Mouse (Mus musculus) neural tube, embryonic 14.5 days (tissue): ENCODE measurements around the gene Elp1. TPM values are rescaled to one million over a fixed set of nuclear protein-coding genes. Genes with fewer than 3 reads are reported as not detected.

Source experiments
- ATAC-seq: fragments of 200-750 bp; cut with Nextera tagmentation; 2 replicates; pipeline ENCODE4 v1.8.0; 2017; ENCODE audit warnings: low read depth, mild to moderate bottlenecking, moderate TSS enrichment, moderate library complexity
- H3K27ac ChIP-seq: fragments of 300-500 bp; sonication (generic); 2 replicates; pipeline ENCODE4 v1.5.1; 2014; ENCODE audit warnings: low read depth, mild to moderate bottlenecking, control low read depth, low read length, moderate library complexity, mixed read lengths
- H3K27me3 ChIP-seq: fragments of 300-500 bp; sonication (generic); 2 replicates; pipeline ENCODE4 v1.6.1; 2014; ENCODE audit warnings: low read length; ENCODE audit not compliant: control insufficient read depth, insufficient read depth
- H3K36me3 ChIP-seq: fragments of 300-500 bp; sonication (generic); 2 replicates; pipeline ENCODE4 v1.6.1; 2014; ENCODE audit warnings: low read length, mixed read lengths; ENCODE audit not compliant: control insufficient read depth, insufficient read depth
- H3K4me1 ChIP-seq: fragments of 300-500 bp; sonication (generic); 2 replicates; pipeline ENCODE4 v1.6.1; 2014; ENCODE audit warnings: low read length; ENCODE audit not compliant: control insufficient read depth, insufficient read depth
- H3K4me2 ChIP-seq: fragments of 300-500 bp; sonication (generic); 2 replicates; pipeline ENCODE4 v1.6.1; 2014; ENCODE audit warnings: mild to moderate bottlenecking, low read depth, low read length, control low read depth
- H3K4me3 ChIP-seq: fragments of 300-500 bp; sonication (generic); 2 replicates; pipeline ENCODE4 v1.5.1; 2014; ENCODE audit warnings: low read depth, low read length, control low read depth, mixed read lengths
- H3K9ac ChIP-seq: fragments of 300-500 bp; sonication (generic); replicated peaks from 2 replicates; pipeline ENCODE4 v1.6.1; 2014; ENCODE audit warnings: low read depth, mild to moderate bottlenecking, control low read depth, low read length, mixed read lengths
- H3K9me3 ChIP-seq: fragments of 300-500 bp; sonication (generic); 2 replicates; pipeline ENCODE4 v1.6.1; 2016; ENCODE audit warnings: low read length; ENCODE audit not compliant: control insufficient read depth
- WGBS: fragments of 180-500 bp; shearing (Covaris S2); extraction: QIAGEN DNeasy Blood & Tissue Kit; methylation state at CpG from one replicate; pipeline ENCODE4 v1.1.7; 2014; 5-methylcytosine and 5-hydroxymethylcytosine counted together
- polyA plus RNA-seq: library from polyadenylated mRNA; unstranded; fragments of >200 nt; fragmentation: Nextera tagmentation; extraction: Ambion mirVana; gene quantifications from 2 replicates; pipeline ENCODE4 v1.2.1, GENCODE M21; 2014

Gene Elp1
- polyA plus RNA-seq, 1 experiment from 2014 or later, result 76.9 TPM

DNA sequence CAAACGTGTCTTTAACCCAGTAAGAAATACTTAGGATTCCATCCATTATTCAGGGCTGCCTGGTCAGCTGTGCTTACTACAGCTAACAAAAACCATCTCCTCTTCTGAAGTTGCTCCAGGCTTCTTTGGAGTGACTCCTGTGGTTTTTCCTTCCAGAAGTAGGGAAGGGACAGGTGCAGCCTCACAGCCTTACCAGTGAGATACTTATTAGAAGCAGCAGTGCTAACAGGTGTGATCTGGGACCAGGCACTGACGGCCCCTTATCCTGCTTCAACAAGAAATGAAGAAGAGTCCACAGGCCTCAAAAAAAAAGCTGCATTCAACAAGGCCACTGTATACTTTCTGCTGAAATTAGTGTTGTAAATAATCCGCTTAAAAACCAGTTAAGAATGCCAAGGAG, 9.5 kb upstream of the Elp1 start:
- Histone ChIP-seq H3K4me3 (no peak overlapping the region), H3K4me1 (no peaks in the 10 kb centered on the region), H3K27me3 (no peaks in the 10 kb centered on the region), H3K9me3 (no peaks in the 10 kb centered on the region), H3K27ac (no peak overlapping the region), H3K36me3 (peaks cover 12% of the 10 kb centered on the region), H3K4me2 (no peak overlapping the region), H3K9ac (no peak overlapping the region)
- WGBS, result 75% methylated on average over 3 of the region's 3 CpGs
- no peak for ATAC-seq

DNA sequence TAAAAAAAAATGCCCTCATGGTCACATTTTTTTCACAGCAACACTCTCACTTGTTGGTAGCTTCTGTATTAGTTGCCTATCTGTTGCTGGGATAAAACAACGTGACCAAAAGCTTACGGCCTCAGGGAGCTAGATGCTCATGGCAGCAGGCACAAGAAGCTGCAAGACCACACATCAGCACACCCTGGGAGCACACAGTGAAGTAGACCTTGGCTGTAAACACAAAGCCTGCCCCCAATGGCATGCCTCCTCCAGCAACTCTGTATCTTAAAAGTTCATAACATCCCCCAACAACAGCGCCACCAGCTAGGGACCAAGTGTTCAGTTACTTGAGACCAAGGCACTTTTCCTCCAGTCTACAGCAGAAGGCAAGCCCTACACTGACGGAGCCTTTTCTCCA, 6.9 kb upstream of the Elp1 start:
- Histone ChIP-seq H3K27me3 (no peaks in the 10 kb centered on the region), H3K4me1 (peaks cover under 1% of the 10 kb centered on the region; the same call in 1 of the 2 replicates), H3K27ac (no peak overlapping the region), H3K4me3 (no peak overlapping the region), H3K36me3 (peaks cover 20% of the 10 kb centered on the region), H3K4me2 (no peak overlapping the region), H3K9ac (no peak overlapping the region), H3K9me3 (no peaks in the 10 kb centered on the region)
- WGBS, result 74% methylated on average over 4 of the region's 4 CpGs
- ATAC-seq, result no peak

DNA sequence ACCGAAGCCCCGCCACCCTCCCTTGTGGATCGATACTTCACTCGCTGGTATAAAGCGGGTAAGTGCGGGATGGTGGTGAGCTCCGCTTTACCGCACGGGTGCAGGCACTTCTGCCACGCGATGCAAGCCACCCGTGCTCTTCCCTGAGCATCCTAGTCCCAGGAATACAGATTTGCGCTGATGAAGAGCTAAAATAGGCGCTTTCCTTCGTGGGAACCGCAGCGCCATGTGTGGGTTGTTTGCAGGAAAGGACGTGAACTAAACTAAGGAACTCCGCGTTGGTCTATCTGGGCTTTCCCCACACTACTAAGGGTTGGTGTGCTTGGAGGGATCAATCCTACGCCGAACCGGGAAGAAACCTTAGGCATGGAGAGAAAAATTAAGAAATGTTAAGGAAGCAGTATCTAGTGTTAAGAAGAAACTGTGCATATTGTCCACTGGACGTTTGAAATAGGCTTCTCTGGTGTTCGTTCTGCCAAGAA, 579 bp upstream of the Elp1 start:
- whole genome bisulfite sequencing, result 4% methylated on average over 25 of the region's 25 CpGs
- peak; percentile 38; the same call in 1 of the 2 replicates for ATAC-seq
- peaks cover 20% of the 10 kb centered on the region for H3K4me1 ChIP-seq
- peak overlapping the region; percentile 97 for H3K4me3 ChIP-seq
- peak overlapping the region; percentile 67 for H3K4me2 ChIP-seq
- peak overlapping the region; percentile 82 for H3K27ac ChIP-seq
- H3K9me3 ChIP-seq, result no peaks in the 10 kb centered on the region
- peak overlapping the region; percentile 84 for H3K9ac ChIP-seq
- no peaks in the 10 kb centered on the region for H3K27me3 ChIP-seq
- peaks cover 21% of the 10 kb centered on the region for H3K36me3 ChIP-seq

DNA sequence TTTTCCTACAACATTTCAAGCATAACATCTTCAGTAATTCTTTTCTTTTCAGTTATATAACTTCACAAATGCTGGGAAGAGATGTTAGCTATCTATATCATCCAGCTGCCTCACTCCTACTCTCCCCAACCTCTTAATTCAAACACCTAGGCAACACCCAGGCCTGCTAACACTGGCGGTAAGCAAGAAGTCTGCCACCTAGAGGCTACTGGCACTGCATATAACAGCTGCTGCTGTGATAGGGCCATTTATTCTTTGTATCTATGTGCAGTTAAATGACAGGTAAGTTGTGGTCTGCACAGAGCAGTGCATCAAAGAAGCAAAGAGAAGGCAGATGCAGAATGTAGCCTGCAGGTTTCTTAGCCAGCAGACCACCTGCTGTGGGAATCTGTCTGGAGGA, 10.8 kb downstream of the Elp1 start:
- no peaks in the 10 kb centered on the region for H3K9me3 ChIP-seq
- no peak overlapping the region for H3K9ac ChIP-seq
- H3K27ac ChIP-seq, result no peak overlapping the region
- no peaks in the 10 kb centered on the region for H3K4me1 ChIP-seq
- ATAC-seq, result peak; percentile 46; the same call in 1 of the 2 replicates
- peaks cover 81% of the 10 kb centered on the region for H3K36me3 ChIP-seq
- H3K4me2 ChIP-seq, result no peak overlapping the region
- WGBS, result 61% methylated on average over 1 of the region's 1 CpGs
- H3K27me3 ChIP-seq, result no peaks in the 10 kb centered on the region
- H3K4me3 ChIP-seq, result no peak overlapping the region

DNA sequence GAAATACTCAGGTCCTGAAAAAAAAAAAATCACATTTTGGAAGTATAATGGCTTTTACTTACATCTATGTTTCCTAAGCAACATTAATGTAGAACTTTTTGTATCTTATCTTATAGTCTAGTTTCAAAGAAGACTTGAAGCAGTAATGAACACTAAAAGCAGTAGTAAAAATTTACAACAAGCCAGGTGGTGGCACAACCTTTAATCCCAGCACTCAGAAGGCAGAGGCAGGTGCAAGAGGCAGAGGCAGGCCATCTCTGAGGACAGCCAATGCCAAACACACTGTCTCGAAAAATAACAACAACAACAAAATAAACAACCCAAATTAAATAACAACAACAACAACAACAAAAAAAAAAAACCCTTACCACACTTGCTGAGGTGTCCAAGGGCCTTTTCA, 31.1 kb downstream of the Elp1 start:
- Histone ChIP-seq H3K27ac (no peak overlapping the region), H3K9ac (no peak overlapping the region), H3K27me3 (no peaks in the 10 kb centered on the region), H3K36me3 (peaks cover 78% of the 10 kb centered on the region), H3K4me3 (no peak overlapping the region), H3K9me3 (no peaks in the 10 kb centered on the region), H3K4me2 (no peak overlapping the region), H3K4me1 (no peaks in the 10 kb centered on the region)
- no peak for ATAC-seq
- 87% methylated on average over 1 of the region's 1 CpGs for WGBS

DNA sequence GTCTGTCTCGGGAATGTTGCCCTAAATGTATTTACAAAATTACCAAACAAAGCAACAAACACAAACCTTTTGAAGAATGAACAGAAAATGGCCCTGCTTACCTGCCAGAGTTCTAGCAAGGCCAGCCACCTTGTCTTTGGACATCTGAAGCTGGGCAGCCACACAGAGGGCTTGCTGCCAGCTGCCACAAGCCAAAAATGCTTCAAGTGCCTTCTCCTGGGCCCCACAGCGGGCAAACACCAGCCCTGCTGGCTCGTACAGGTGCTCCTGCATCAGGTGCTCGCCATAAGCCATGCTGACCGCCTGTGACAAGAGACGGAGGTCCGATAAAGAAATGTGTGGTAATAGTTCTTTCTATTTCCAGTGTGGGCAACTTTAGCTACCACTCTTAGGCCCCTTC, 33.2 kb downstream of the Elp1 start:
- H3K27ac ChIP-seq, result no peak overlapping the region
- 96% methylated on average over 7 of the region's 7 CpGs for WGBS
- no peak overlapping the region for H3K9ac ChIP-seq
- H3K4me3 ChIP-seq, result no peak overlapping the region
- ATAC-seq, result no peak
- H3K9me3 ChIP-seq, result no peaks in the 10 kb centered on the region
- no peaks in the 10 kb centered on the region for H3K27me3 ChIP-seq
- H3K36me3 ChIP-seq, result peaks cover 79% of the 10 kb centered on the region
- H3K4me1 ChIP-seq, result no peaks in the 10 kb centered on the region
- no peak overlapping the region for H3K4me2 ChIP-seq

DNA sequence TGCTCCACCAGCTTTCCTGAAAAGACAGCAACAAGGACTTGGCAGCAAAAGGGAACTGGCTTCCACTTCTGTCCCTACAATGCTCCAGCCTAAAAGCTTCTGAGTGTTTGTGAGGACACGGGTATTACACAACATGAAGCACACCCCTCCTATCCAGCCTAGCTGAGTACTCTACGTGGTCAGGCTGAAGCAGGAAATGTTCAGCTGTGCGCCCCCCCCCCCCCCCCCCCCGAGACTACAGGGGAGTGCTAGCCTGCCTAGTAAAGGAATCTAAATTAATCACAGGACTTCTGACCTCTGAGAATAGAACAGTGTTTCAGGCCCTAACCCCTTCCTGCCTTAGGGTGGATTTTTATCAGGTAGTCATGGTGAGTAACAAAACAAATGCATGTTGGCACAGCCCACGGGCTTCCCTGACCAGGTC, 34.3 kb downstream of the Elp1 start:
- WGBS, result 81% methylated on average over 5 of the region's 5 CpGs
- Histone ChIP-seq H3K36me3 (peaks cover 74% of the 10 kb centered on the region), H3K27me3 (no peaks in the 10 kb centered on the region)

DNA sequence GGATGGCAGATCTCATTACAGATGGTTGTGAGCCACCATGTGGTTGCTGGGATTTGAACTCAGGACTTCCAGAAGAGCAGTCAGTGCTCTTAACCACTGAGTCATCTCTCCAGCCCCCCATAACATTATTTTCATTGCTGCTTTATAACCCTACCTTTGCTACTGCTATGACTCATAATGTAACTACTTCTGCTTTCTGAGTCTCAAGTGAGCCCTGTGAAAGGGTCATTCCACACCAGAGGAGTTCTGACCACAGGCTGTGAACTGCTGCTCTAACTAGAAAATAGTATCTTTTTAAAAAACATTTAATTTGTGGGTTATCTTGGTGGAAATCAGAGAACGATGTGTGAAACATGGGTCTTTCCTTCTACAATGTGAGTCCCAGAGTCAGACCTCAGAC, 44.4 kb downstream of the Elp1 start:
- Histone ChIP-seq H3K4me2 (no peak overlapping the region), H3K4me1 (no peaks in the 10 kb centered on the region), H3K27me3 (no peaks in the 10 kb centered on the region), H3K27ac (no peak overlapping the region), H3K36me3 (peaks cover 72% of the 10 kb centered on the region), H3K9ac (no peak overlapping the region), H3K4me3 (no peak overlapping the region), H3K9me3 (no peaks in the 10 kb centered on the region)
- 98% methylated on average over 1 of the region's 1 CpGs for WGBS
- no peak for ATAC-seq

More for the DNA sequence above, 34.3 kb downstream of the Elp1 start:
- Histone ChIP-seq H3K4me2 (no peak overlapping the region), H3K9ac (no peak overlapping the region), H3K9me3 (no peaks in the 10 kb centered on the region), H3K4me1 (no peaks in the 10 kb centered on the region), H3K27ac (no peak overlapping the region), H3K4me3 (no peak overlapping the region)
- ATAC-seq, result no peak

DNA sequence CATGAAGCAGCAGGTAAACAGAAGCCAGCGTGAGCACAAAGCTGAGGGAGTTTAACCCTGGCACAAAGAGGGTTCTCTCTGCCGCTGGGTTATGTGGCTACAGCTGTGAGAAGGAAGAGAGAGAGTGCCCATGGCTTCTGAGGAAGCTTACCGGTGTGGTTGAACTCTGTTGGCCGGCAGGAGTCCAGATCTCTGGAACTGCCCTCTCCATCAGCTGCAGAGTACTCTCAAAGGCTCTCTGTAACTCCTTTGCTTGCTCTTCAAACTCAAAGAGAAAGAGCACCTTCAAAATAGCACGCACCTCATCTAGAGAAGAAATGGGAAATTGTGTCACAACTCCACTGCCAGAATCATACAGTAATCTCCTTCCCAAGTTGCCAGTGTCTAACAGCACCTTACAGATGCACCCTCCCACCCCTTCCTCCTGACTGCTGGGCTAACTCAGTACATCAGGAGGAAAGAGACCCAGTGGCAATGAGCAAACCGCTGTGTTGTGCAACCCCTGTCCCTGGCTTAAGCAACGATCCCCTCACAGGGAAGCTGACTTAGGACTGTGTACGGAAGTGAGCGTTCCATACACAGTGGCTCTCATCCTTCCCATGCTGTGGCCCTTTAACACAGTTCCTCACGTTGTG, 45.0 kb downstream of the Elp1 start:
- Histone ChIP-seq H3K27me3 (no peaks in the 10 kb centered on the region), H3K27ac (no peak overlapping the region), H3K4me3 (no peak overlapping the region), H3K4me1 (no peaks in the 10 kb centered on the region), H3K9me3 (no peaks in the 10 kb centered on the region), H3K9ac (no peak overlapping the region), H3K4me2 (no peak overlapping the region), H3K36me3 (peaks cover 68% of the 10 kb centered on the region)
- 95% methylated on average over 10 of the region's 10 CpGs for WGBS
- no peak for ATAC-seq
